Mouse (Mus musculus): ENCODE data around the gene Kcnk4.
"Not testable (repeated sequence)": the region's sequence is repeated elsewhere in the genome, so short reads cannot be mapped to it uniquely, and the experiment has no call there.

The Kcnk4 gene

DNA sequence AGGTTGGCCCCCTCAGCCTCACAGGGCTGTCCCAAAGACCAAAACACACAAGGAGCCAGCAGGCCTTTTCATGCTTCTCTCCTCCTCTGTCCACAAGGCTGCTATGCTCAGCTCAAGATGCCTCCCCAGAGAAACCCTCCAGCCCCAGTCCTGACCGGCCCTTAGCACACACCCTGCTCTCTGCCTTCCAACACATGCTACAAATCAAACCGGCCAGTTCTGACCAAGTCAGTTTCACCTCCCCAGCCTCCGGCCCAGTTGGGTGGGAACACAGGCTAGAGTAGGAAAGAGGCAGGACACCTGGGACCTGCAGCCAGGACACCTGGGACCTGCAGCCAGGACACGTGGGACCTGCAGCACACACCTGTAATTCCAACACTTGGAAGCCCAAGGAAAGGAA, 17.8 kb downstream of the Kcnk4 start:
- no peak for DNase-seq (ENCODE audit: low spot score in 2 of 2)

DNA sequence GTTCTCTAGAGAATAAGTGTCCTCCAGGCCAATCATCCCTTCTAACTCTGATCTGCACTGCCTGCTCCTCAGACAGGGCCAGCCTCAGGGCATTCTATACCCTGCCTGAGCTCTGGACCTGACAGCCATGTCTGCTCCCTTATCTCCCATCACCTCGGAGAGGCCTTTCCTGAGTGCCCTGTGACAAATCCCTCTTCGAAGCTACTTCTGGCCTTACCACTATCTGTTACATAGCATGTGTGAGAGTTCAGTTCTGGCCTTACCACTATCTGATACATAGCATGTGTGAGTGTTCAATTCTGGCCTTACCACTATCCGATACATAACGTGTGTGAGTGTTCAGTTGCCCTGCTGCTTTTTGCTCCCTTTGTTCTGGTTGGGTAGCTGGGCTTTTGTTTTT, 19.0 kb downstream of the Kcnk4 start:
- DNase-seq (ENCODE audit: low spot score in 2 of 2) = no peak

DNA sequence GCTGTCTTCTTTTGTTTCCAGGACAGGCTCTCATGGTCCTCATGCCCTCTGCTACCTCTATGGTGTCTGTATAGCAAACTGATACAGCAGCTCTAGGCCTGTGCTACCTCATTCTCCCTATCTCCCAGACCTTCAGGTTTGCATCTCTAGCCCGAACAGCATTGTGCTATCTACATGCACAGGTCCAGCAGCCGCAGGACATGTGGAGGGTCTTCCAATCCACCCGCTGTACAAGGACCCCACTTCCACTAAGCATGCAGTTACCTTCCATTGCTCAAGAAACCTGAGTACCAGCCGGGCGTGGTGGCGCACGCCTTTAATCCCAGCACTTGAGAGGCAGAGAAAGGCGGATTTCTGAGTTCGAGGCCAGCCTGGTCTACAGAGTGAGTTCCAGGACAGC, 19.8 kb downstream of the Kcnk4 start:
- no peak for DNase-seq (ENCODE audit: low spot score in 2 of 2)

DNA sequence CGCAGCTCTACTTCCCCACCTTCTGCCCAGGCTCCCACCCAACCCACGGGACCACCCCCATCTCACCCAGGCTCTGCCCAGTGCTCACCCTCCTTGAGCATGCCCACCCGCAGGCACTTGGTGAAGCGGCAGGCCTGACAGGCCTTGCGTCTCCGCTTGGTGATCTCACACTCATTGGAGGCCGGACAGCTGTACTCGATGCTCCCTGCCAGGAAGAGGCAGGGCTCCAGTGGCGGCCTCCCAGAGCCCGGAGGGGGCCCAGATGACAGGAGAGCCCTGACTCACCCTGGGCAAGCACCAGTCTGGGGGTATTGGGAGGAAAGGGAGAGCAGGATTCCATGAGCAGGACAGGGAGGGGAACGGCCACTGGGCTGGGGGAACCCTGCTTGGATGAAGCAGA, 20.3 kb downstream of the Kcnk4 start:
- no peak for DNase-seq (ENCODE audit: low spot score in 2 of 2)

DNA sequence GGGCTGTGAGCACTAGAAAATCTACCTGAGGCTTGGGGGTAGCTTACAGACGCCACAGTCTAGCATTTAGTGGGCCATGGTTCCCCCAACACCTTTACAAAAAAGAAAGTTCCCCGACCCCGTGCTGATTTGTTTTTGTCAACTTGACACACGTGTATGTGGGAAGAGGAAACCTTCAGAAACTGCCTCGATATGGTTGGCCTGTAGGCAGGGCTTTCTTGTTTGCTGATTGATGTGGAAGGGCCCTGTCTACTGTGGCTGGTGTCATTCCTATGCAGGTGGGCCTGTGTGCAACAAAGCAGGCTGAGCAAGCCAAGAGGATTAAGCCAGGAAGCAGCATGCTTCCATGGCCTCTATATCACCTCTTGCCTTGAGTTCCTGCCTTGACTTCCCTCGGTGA, 21.3 kb downstream of the Kcnk4 start:
- DNase-seq (ENCODE audit: low spot score in 2 of 2) = no peak

DNA sequence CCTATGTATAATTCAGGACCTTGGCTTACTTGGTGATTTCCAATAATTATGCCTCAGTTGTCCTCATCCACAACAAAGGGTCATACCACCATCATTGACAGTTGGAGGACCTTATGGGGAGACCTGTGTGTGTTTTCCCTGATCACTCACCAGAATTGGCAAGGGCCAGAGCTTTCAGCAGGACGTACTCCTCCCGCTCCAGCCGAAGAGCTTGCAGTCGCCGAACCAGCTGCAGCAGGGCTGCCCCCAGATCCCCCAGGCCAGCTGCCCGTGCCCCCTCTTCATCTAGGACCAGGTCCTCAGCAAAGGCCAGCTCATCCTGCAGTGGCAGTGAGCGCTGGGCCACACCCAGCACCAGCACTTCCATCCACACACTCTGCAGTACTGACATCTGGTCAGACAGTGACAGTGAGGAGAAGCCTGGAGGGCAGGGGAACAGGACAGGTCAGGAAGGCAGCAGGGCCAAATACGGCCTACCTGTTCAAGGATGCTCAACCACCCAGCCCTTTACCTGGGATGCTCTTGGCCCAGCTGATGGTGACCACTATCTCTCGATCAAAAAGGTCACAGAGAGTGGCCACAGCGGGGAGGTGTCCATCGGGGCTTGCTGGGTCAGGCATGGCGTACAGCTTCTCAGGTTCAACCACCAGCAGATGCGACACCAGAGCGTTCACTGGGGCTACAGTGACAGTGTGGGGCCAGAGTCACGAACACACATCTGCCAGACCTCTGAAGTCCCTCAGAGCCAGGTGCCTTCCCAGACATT, 21.9 kb downstream of the Kcnk4 start:
- no peak for DNase-seq (ENCODE audit: low spot score in 2 of 2)

DNA sequence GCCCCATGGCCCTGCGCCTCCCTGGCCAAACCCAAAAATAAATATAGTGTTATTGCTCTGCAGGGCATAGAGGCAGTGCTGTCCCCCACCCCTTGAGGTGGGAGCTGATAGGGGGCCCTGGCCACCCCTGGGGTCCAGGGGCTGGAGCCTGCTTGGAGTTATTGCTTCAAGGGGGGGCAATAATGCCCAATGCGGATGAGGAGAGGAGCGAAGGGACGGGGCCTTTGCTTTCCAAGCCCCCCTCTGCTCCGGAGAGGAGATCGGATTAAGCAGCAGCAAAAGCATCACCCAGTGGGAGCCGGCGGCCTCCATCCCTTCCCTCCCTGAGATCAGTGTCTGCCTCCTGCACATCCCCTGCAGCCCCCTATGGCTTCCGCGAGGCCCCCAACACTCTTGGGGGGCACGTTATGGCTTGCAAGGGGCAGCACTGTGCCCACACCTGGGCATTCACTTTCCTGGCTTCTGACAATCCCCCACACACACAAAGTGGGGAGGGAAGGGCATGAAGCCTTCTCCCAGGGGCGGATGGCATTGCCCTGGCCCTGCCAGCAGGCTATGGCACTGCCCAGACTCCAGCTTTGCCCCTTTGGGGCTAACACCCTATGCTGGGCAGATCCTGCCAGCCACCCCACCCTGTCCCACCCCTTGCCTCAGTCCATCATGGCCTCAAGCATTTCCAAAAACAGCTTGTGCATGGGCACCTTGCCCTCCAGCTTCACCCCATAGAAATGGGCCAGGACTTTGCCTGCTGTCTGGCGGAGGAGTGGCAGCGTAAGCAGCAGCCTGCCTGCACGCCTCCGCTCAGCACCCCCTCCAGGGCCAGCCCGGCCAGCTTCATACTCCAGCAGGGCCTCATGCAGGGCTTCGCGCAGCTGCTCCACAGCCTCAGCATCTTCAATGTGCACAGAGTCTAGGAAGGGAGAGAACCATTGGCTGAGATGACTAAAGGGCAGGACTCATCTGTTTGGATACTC, 22.9 kb downstream of the Kcnk4 start:
- no peak for DNase-seq (ENCODE audit: low spot score in 2 of 2)

DNA sequence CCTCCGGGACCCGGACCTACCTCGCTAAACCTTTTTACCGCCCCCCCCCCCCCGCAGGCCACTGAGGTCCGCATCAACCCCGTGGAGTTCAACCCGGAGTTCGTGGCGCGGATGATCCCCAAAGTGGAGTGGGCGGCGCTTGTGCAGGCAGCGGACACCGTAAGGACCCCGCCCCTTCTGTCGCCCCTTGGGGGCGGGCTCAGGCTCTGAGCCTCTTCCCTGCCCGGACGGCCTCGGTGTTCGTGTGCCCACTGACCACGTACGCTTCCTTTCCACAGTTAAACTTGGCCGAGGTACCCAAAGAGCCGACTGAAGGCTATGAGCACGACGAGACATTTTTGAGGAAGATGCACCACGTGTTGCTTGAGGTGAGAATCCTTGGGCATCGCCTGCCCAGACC, 24.0 kb downstream of the Kcnk4 start:
- not testable (repeated sequence) for DNase-seq (ENCODE audit: low spot score in 2 of 2)

DNA sequence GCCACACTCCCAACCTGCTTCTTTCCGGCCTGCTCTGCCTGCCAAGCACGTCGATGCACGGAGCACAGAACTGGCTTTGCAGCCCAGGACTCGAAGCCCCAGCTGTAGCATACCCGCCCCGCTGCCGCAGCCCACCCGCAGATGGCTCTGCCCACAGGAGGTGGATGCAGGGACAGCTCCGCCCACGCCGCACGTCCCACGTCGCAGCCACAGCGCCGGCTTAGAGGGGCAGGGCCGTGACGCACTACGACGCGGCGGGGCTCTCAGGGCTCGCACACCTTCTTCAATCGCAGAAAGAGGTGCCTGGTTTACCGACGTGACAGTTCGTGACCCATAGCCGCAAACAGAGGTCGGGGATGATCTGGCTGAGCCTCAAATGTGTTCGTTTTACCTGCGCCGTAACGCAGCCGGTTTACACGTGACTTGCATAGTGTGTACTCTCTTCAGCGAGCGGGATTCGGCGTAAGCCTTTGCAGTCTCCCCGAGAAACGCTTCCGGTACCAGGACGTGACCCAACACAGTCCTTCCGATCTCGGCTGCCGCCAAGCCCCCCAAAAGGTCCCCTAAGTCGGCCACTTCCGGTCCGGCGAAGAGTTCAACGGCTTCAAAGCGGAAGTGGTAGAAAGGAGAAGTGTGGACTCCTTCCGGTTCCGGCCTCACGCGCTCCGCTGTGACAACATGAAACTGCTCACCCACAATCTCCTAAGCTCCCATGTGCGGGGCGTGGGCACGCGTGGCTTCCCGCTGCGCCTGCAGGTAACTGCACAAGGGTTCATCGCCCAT, 24.6 kb downstream of the Kcnk4 start, which contains the start of the genes Trmt112 and Prdx5:
Trmt112 (plus strand) TSS at position 192 of the 783 bp plus-strand sequence.
Prdx5 (minus strand) TSS at position 600 of the 783 bp plus-strand sequence.
- DNase-seq (ENCODE audit: low spot score in 2 of 2) = peak; percentile 89 to 93

DNA sequence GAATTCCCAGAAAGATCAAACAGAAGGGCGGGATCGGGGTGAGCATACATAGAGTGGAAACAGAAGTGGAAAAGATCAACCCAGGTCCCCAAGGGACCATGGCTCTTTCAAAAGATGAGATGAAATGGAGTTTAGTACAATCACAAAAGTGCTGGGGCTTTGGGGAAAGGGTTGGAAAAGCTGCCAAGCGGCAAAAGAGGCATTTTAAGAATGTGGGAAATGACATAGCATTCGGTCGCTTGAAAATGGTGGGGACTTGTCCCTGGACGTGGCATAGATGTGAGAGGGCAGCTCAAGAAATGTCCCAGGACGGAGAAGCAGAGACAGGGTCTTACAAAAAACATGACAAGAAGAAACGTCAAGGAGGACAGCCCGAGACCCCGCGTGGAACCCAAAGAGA, 25.3 kb downstream of the Kcnk4 start:
- no peak for DNase-seq (ENCODE audit: low spot score in 2 of 2)

DNA sequence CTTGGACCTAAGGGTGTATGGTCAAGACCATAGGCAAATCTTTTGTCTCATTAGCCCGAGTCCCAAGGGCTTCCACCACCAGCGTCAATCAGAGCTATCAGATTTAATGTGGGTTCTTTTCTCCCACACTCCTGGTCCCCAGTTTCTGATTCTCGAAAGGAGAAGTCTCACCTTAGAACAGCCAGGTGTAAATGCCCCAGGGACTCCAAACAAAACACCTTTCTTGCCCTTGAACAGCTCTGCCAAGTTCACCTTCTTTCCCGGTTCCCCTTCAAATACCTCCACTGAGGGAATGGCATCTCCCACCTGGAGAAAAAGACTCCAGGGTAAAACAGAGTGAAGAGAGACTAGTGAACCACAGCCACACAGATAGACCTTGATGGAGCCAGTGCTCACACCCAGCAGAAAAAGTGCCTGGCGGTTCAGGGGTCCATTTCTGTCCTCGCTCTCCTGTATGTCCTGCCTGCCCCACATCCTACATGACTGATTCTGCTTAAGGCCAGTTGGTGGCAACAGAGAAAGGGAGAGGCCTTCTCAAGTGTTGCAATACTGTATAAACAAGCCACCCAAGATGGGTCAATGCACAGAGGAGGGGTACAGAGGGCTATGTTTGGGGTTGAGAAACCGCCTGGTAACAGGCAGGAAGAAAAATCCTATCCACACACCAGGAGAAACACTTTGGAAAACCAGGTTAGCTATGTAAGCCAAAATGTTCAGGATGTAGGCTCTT, 26.3 kb downstream of the Kcnk4 start:
- no peak for DNase-seq (ENCODE audit: low spot score in 2 of 2)

DNA sequence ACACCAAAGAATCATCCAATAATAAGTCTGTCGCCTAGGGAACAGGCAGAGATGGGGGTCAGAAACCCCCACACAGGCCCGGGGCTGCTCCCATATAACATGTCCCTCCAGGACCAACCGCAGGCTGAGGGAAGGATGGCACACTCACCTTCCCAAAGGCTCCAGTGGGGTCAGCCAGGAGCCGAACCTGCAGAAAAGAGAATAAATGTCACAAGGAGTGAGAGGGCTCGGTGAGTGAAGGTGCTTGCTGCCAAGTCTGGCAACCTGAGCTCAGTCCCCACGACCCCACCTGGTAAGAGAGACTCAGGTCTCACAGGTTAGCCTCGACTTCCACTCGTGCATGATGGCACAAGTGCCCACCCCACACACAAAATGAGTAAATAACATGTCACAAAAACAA, 27.2 kb downstream of the Kcnk4 start:
- no peak for DNase-seq (ENCODE audit: low spot score in 2 of 2)

DNA sequence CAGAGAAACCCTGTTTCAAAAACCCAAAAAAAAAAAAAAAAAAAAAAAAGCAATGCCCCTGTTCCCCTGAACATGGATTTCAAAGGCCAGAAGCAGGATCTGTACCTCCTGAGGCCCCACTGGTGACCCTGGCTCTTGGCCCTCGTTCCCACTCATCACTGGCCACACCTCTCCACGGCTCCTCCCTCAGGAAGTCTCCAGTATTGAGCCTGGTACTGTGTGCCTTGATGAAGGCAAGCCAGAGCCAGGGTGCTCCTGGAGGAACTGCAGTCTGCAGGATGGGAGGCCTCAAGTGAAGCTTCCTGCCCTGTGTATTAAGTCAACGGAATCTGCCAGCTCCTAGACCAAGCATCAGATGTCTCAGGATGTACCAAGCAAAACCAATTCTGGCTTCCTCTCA, 28.1 kb downstream of the Kcnk4 start:
- no peak for DNase-seq (ENCODE audit: low spot score in 2 of 2)

DNA sequence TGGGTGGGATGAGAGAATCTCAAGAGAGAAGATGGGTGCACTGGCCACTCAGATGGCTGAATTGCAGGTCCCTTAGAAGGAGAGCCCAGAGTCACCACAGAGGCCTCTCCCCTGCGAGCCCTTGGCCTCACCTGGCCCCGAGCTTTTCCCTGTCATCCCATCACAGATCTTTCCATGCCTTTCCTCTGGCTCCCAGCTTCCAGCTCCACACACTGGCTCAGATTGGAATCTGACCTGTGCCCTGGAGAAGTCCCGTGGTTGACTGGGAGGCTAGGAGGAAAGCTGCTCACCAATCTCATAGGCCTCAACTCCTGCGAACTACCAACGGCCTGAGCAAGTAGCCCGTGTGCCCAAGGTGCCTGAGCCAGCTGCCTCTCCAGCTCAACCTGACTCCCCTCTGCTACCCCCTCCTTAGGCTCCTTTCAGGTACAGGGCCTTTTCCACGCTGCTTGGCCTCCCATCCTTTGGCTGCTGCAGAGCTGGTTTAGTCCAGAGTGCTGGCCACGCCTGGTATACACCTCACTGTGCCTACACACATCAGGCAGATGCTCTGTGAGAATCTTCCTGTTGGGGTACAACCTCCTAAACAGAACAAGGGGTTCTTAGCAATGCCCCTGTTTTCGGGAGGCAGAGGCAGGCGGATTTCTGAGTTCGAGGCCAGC, 28.7 kb downstream of the Kcnk4 start:
- DNase-seq (ENCODE audit: low spot score in 2 of 2) = no peak

DNA sequence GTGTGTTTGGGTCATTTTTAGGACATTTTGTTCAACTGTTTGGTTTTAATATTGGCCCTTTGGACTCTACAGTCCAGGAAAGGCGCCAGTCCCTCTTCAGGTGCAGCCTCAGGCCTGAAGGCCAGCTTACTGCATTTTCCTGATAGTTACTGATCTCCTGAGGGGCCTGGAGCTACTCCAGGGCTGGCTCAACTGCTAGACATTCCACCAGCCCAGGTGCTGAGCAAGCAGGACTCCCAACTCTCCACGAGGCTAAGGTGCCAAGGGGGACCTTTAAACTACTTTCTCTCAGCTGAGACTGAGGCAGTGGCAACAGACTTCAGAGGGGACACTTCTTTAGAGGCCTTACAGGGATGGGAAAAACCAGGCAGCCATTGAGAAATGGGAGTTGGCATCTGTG, 29.5 kb downstream of the Kcnk4 start:
- no peak for DNase-seq (ENCODE audit: low spot score in 2 of 2)

DNA sequence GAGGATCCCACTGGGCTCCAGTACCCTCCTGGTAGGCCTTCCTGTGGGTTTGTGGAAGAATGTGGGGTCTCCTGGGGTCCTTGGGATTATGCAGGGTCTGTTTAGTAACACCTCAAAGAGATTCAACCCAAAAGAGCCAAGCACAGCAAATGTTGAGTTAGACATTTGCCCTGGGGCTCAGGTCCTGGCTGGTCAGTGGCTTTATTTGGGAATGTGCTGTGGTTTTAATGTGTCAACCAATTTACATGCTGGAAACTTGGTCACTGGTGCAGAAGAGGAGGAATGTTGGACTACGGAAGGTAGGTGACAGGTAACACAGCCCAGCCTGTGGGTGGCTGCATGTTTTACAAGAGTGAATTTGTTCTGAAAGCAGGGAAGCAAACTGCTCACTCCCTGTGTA, 31.3 kb downstream of the Kcnk4 start:
- DNase-seq (ENCODE audit: low spot score in 2 of 2) = no peak

DNA sequence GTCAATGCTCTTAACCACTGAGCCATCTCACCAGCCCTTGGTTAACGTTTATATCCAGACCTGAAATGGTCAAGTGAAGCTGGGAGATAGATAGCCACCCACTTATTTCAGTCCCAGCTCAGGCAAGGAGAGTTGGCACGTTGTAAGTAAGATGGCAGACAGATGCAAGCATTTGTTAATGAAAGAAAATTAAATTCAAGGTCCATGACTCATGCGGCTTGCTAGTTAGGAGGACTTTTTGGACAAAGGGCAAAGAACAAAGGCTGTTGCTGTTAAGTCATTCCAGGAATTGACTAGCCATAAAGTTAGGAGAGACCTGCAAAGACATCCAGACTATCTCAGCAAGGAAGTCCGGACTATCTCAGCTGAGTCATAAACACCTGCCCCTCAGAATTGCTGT, 34.7 kb downstream of the Kcnk4 start:
- no peak for DNase-seq (ENCODE audit: low spot score in 2 of 2)

DNA sequence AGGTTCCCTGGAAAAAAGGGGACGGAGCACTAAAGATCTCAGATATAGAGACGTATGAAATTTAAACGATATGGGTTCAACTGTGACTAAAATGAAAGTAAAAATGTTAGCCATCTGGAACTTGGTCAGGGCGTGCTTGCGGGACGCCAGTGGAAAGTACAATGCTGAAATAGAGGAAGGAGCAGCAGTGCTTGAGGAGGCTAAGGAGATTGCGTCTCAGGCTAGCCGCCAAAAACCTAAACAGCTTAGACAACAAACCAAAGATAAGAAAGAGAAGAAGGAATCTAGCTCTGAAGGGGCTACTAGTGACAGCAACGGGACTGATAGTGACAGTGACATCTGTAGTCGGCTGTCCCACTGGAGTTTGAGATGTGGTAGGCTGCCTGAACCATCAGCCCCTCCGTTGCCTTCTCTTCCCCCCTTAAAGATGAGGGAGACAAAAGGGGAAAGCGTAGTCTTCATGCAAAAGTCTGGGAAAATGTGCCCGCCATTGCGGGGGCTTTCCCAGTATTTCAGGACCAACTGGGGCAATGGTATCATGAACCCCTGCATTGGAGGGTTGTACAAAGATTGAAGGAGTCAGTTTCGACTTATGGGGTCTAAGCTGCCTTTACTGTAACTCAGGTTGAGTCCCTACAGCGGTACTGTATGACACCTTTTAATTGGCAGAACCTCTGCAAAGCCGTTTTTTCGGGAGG, 38.6 kb downstream of the Kcnk4 start:
- DNase-seq (ENCODE audit: low spot score in 2 of 2) = not testable (repeated sequence)

DNA sequence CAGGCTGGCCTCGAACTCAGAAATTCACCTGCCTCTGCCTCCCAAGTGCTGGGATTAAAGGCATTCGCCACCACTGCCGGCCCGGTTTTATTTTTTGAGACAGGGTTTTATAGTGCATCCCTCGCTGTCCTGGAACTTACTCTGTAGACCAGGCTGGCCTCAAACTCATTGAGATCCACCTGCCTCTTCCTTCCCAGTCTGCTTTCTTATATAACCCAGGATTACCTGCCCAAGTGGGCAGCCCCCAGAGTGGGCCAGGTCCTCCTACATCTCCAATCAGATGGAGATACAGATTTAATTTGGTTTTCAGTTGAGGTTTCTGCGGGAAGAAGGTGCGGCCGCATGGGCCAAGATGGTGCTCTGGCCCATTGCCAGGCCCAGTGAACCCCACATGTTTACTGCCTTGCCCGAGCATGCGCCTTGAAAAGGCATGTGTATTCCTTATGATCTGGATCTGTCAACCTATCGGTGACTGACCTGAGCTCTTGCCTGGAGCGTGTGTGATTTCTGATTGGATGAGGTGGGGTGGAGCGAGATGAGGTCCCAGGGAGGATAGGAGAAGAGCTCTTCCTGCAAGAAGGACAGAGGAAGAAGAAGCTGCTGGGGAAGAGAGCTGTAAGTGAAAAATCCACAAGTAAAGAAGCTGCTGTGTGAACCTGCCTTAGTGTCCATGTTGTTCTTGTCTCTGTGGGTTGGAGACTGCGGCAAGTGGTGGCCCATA, 40.4 kb downstream of the Kcnk4 start:
- DNase-seq (ENCODE audit: low spot score in 2 of 2) = no peak
